Mouse (Mus musculus) midbrain, embryonic 15.5 days (tissue): ENCODE measurements around the gene Zfp969. TPM values are rescaled to one million over a fixed set of nuclear protein-coding genes. Genes with fewer than 3 reads are reported as not detected.
"Not testable (repeated sequence)": the region's sequence is repeated elsewhere in the genome, so short reads cannot be mapped to it uniquely, and the experiment has no call there.

Source experiments
- ATAC-seq: fragments of 200-750 bp; cut with Nextera tagmentation; replicated peaks from 2 replicates; pipeline ENCODE4 v1.8.0; 2017; ENCODE audit warnings: moderate TSS enrichment
- H3K27ac ChIP-seq: fragments of 300-500 bp; sonication (generic); 2 replicates; pipeline ENCODE4 v1.5.1; 2015; ENCODE audit warnings: mild to moderate bottlenecking, inconsistent platforms
- H3K27me3 ChIP-seq: fragments of 300-500 bp; sonication (generic); replicated peaks from 2 replicates; pipeline ENCODE4 v1.6.1; 2015; ENCODE audit warnings: inconsistent platforms
- H3K36me3 ChIP-seq: fragments of 300-500 bp; sonication (generic); replicated peaks from 2 replicates; pipeline ENCODE4 v1.6.1; 2015; ENCODE audit warnings: inconsistent platforms
- H3K4me1 ChIP-seq: fragments of 300-500 bp; sonication (generic); 2 replicates; pipeline ENCODE4 v1.6.1; 2015; ENCODE audit warnings: inconsistent platforms
- H3K4me2 ChIP-seq: fragments of 300-500 bp; sonication (generic); 2 replicates; pipeline ENCODE4 v1.6.1; 2015; ENCODE audit warnings: inconsistent platforms, mild to moderate bottlenecking, moderate library complexity
- H3K4me3 ChIP-seq: fragments of 300-500 bp; sonication (generic); 2 replicates; pipeline ENCODE4 v1.5.1; 2015; ENCODE audit warnings: mild to moderate bottlenecking, inconsistent platforms
- H3K9ac ChIP-seq: fragments of 300-500 bp; sonication (generic); 2 replicates; pipeline ENCODE4 v1.6.1; 2015; ENCODE audit warnings: mild to moderate bottlenecking, inconsistent platforms
- H3K9me3 ChIP-seq: fragments of 300-500 bp; sonication (generic); 2 replicates; pipeline ENCODE4 v1.6.1; 2016; ENCODE audit warnings: inconsistent platforms
- WGBS: fragments of 180-500 bp; shearing (Covaris S2); methylation state at CpG from one replicate; pipeline ENCODE4 v1.1.7; 2015; ENCODE audit warnings: mixed read lengths; 5-methylcytosine and 5-hydroxymethylcytosine counted together
- polyA plus RNA-seq: library from polyadenylated mRNA; unstranded; fragments of >200 nt; fragmentation: Nextera tagmentation; extraction: Ambion mirVana; gene quantifications from 2 replicates; pipeline ENCODE4 v1.2.1, GENCODE M21; 2015

Zfp969 gene
- 10.8 and 11.6 TPM in 2 replicates for polyA plus RNA-seq

DNA sequence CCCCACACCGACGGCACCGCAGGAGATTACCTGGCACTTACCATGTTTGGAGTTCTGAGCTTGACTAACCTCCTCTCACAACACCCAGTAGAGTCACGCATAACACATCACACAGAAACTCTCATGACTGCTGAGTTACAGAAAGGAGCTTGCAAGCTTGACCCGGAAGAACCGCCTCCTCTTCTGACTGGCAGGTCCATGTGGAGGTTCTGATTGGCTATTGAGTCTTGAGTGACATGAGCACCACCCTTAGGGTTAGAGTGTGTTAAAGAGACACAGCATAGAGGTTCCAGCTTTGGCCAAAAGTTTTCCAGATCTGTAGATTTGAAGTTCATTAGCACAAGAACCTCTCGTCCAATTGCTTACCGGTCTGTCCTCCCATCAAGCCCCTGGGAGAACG, at the start of gene Zfp969:
Zfp969 (minus strand) TSS at position 101 of the 400 bp plus-strand sequence.
- H3K27ac ChIP-seq, H3K27me3 ChIP-seq, H3K4me1 ChIP-seq, H3K4me2 ChIP-seq, ATAC-seq, H3K4me3 ChIP-seq, H3K36me3 ChIP-seq, H3K9ac ChIP-seq, H3K9me3 ChIP-seq: not testable (repeated sequence)
- WGBS, result no CpG with 5 or more reads among the region's 9 CpGs

DNA sequence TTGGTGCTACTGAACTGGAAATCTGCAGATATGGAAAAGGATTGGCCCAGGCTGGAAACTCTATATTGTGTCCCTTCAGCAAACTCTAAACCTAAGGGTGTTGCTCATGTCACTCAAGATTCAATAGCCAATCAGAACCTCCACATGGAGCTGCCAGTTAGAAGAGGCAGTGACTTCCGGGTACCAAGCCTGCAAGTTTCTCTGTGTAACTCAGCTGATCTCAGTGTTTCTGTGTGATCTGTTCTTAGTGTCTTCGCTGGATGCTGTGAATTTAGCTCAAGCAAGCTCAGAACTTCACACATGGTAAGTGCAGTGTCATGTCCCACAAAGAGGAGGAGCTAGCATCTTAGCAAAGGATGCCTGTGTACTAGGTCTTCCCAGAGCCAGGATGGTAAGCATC, 37.8 kb upstream of the Zfp969 start, which contains the start of gene Gm2007:
Gm2007 (plus strand) TSS at position 301 of the 400 bp plus-strand sequence.
- not testable (repeated sequence) for H3K27me3 ChIP-seq, H3K4me3 ChIP-seq, H3K4me1 ChIP-seq, H3K27ac ChIP-seq, ATAC-seq, H3K9me3 ChIP-seq, H3K36me3 ChIP-seq, H3K4me2 ChIP-seq, H3K9ac ChIP-seq
- WGBS, result no CpG with 5 or more reads among the region's 2 CpGs

DNA sequence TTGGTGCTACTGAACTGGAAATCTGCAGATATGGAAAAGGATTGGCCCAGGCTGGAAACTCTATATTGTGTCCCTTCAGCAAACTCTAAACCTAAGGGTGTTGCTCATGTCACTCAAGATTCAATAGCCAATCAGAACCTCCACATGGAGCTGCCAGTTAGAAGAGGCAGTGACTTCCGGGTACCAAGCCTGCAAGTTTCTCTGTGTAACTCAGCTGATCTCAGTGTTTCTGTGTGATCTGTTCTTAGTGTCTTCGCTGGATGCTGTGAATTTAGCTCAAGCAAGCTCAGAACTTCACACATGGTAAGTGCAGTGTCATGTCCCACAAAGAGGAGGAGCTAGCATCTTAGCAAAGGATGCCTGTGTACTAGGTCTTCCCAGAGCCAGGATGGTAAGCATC, 59.8 kb downstream of the Zfp969 start, which contains the start of gene Gm11007:
Gm11007 (plus strand) TSS at position 301 of the 400 bp plus-strand sequence.
- H3K36me3 ChIP-seq, H3K4me2 ChIP-seq, ATAC-seq, H3K4me3 ChIP-seq, H3K4me1 ChIP-seq, H3K9ac ChIP-seq, H3K27me3 ChIP-seq, H3K9me3 ChIP-seq, H3K27ac ChIP-seq: not testable (repeated sequence)
- WGBS, result no CpG with 5 or more reads among the region's 2 CpGs

Other genes starting within 250 kb of the Zfp969 start
- gene Zfp965, start 233.7 kb downstream of the Zfp969 start, polyA plus RNA-seq, result 5.5 and 8.1 TPM in 2 replicates
- not detected in 2 replicates for gene Gm11007, start 59.7 kb downstream of the Zfp969 start, polyA plus RNA-seq
- gene Gm2007, start 37.9 kb upstream of the Zfp969 start, polyA plus RNA-seq, result not detected in 2 replicates
- gene Gm14288, start 97.4 kb upstream of the Zfp969 start, polyA plus RNA-seq, result 1.1 TPM in 1 of 2 replicates, not detected in the other
- 26.0 and 26.3 TPM in 2 replicates for gene Gm6710, start 165.6 kb upstream of the Zfp969 start, polyA plus RNA-seq
- gene Zfp966, start 227.5 kb upstream of the Zfp969 start, polyA plus RNA-seq, result 2.2 and 2.3 TPM in 2 replicates